Mouse (Mus musculus): ENCODE data around the gene Dnajc28.

The Dnajc28 gene

GRCm38 (mm10) chr16:91592162-91592561 lies 26.7 kb downstream of the Dnajc28 start:
- no peak for DNase-seq (ENCODE audit: extremely low spot score)

- no peak for DNase-seq (ENCODE audit: extremely low spot score)
Observed at GRCm38 (mm10) chr16:91588703-91589102, 30.1 kb downstream of the Dnajc28 start.

- DNase-seq (ENCODE audit: extremely low spot score), result no peak
Observed at GRCm38 (mm10) chr16:91587730-91588453, 30.9 kb downstream of the Dnajc28 start.

GRCm38 (mm10) chr16:91586244-91586643 lies 32.6 kb downstream of the Dnajc28 start:
- DNase-seq (ENCODE audit: extremely low spot score), result no peak

GRCm38 (mm10) chr16:91585617-91586016 lies 33.2 kb downstream of the Dnajc28 start:
- no peak for DNase-seq (ENCODE audit: extremely low spot score)

GRCm38 (mm10) chr16:91582307-91582706 lies 36.5 kb downstream of the Dnajc28 start:
- no peak for DNase-seq (ENCODE audit: extremely low spot score)

- DNase-seq (ENCODE audit: extremely low spot score), result no peak
Observed at GRCm38 (mm10) chr16:91578980-91579720, 39.7 kb downstream of the Dnajc28 start.

- no peak for DNase-seq (ENCODE audit: extremely low spot score)
Observed at GRCm38 (mm10) chr16:91575151-91575550, 43.7 kb downstream of the Dnajc28 start.

- DNase-seq (ENCODE audit: extremely low spot score), result no peak
Observed at GRCm38 (mm10) chr16:91571105-91571504, 47.7 kb downstream of the Dnajc28 start.

GRCm38 (mm10) chr16:91568960-91569359 lies 49.9 kb downstream of the Dnajc28 start:
- DNase-seq (ENCODE audit: extremely low spot score), result no peak

GRCm38 (mm10) chr16:91566002-91566401 lies 52.8 kb downstream of the Dnajc28 start:
- DNase-seq (ENCODE audit: extremely low spot score), result no peak

- DNase-seq (ENCODE audit: extremely low spot score), result no peak
Observed at GRCm38 (mm10) chr16:91565292-91565951, 53.4 kb downstream of the Dnajc28 start.

GRCm38 (mm10) chr16:91564580-91565291 lies 54.1 kb downstream of the Dnajc28 start:
- DNase-seq (ENCODE audit: extremely low spot score), result no peak

All from embryo, embryonic 9.5 days (tissue).